Mouse (Mus musculus) kidney, embryonic 14.5 days (tissue): Measurements from ENCODE around the gene Irgq. TPM values are rescaled to one million over a fixed set of nuclear protein-coding genes. Genes with fewer than 3 reads are reported as not detected.
A peak's percentile ranks its signal among the peaks of the same experiment; 100 is the strongest.
"Not testable (repeated sequence)": the region's sequence is repeated elsewhere in the genome, so short reads cannot be mapped to it uniquely, and the experiment has no call there.

Source experiments
- ATAC-seq: fragments of 200-750 bp; cut with Nextera tagmentation; 2 replicates; pipeline ENCODE4 v1.8.0; 2017; ENCODE audit warnings: moderate number of reproducible peaks, mild to moderate bottlenecking, moderate TSS enrichment, moderate library complexity; ENCODE audit not compliant: low FRiP score, low TSS enrichment
- H3K27ac ChIP-seq: fragments of 300-500 bp; sonication (generic); 2 replicates; pipeline ENCODE4 v1.5.1; 2014; ENCODE audit warnings: low read depth, mild to moderate bottlenecking, low read length, moderate library complexity, mixed read lengths
- H3K27me3 ChIP-seq: fragments of 300-500 bp; sonication (generic); 2 replicates; pipeline ENCODE4 v1.6.1; 2014; ENCODE audit warnings: mild to moderate bottlenecking, low read length; ENCODE audit not compliant: control insufficient read depth, insufficient read depth
- H3K36me3 ChIP-seq: fragments of 300-500 bp; sonication (generic); 2 replicates; pipeline ENCODE4 v1.6.1; 2014; ENCODE audit warnings: low read length, mixed read lengths; ENCODE audit not compliant: control insufficient read depth, insufficient read depth
- H3K4me1 ChIP-seq: fragments of 300-500 bp; sonication (generic); 2 replicates; pipeline ENCODE4 v1.6.1; 2014; ENCODE audit warnings: low read length, mixed read lengths; ENCODE audit not compliant: control insufficient read depth, insufficient read depth
- H3K4me2 ChIP-seq: fragments of 300-500 bp; sonication (generic); replicated peaks from 2 replicates; pipeline ENCODE4 v1.6.1; 2014; ENCODE audit warnings: low read depth, mild to moderate bottlenecking, low read length
- H3K4me3 ChIP-seq: fragments of 300-500 bp; sonication (generic); 2 replicates; pipeline ENCODE4 v1.5.1; 2014; ENCODE audit warnings: mild to moderate bottlenecking, low read length
- H3K9ac ChIP-seq: fragments of 300-500 bp; sonication (generic); 2 replicates; pipeline ENCODE4 v1.6.1; 2014; ENCODE audit warnings: low read depth, mild to moderate bottlenecking, low read length, moderate library complexity
- H3K9me3 ChIP-seq: fragments of 300-500 bp; sonication (generic); 2 replicates; pipeline ENCODE4 v1.6.1; 2016; ENCODE audit warnings: low read length; ENCODE audit not compliant: control insufficient read depth
- WGBS: fragments of 180-500 bp; shearing (Covaris S2); extraction: QIAGEN DNeasy Blood & Tissue Kit; methylation state at CpG from one replicate; pipeline ENCODE4 v1.1.7; 2014; 5-methylcytosine and 5-hydroxymethylcytosine counted together
- polyA plus RNA-seq: library from polyadenylated mRNA; unstranded; fragments of >200 nt; fragmentation: Nextera tagmentation; extraction: Ambion mirVana; gene quantifications from 2 replicates; pipeline ENCODE4 v1.2.1, GENCODE M21; 2014

Gene Irgq
- polyA plus RNA-seq, 1 experiment from 2014 or later, result 9.5 TPM

DNA sequence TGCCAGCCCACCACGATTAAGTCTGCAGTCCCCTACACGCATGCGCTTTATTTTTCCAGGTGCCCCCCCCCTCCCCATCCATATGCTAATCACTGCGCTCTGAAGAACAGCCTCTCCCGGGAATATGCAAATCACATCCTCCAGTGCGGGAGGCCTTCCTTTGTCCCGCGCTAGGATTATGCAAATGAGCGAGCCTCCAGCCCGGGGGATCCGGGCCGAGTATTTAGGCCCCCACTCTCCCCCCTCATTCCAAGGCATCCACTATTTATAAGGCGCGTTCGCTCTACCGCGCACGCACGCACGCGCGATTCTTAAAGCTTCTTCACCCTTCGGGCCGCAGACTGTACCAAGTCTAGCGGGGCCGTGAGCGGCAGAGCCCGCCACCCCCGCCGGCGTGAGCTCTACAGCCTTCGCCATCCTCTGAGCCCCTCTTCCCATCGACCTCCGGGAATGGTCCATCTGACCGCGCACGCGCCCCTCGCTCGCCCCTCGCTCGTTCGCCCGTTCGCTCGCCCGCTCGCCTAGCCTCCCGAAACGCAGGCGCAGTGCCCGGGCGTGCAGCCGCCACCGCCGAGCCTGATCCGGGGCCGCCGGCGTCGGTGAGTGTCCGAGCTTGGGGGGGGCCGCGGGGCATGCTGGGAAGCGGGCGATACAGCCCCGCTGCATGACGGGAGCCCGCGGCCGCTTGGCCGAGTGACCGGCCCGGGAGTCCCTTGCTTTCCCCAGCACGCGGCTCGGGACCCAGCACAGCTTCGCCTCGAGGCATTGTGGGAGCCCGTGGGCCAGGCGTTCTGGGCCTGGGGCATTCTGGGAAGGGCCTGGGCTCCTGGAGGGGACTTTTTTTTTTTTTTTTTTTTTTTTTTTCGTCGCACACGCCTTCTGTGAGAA, 23.4 kb upstream of the Irgq start, which contains the start of gene Zfp428:
Gene Zfp428, plus strand, starts transcription at position 169 of the 888 bp plus-strand sequence.
- ATAC-seq, result peak; percentile 91
- H3K27ac ChIP-seq, result peak within 1 kb of the TSS; percentile 99

DNA sequence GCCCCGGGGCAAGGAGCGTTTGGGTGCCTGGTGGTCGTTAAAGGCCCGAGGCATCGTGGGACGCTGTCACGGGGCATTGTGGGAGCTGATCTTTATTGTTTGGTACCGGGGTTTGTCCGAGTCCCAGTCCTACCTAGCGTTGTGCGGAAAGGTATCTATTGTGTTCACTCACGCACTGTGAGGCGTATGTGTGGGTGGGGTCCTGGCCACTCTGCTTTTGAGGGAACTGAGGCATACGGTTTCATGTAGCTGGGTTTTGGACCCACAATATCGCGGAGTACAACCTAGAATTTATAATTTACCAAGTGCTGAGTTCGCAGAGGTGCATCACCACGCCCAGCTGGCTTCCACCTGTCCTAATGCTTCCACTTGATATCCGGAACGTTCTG, 22.8 kb upstream of the Irgq start:
- ATAC-seq, result peak; percentile 22
- no peaks in the 10 kb centered on the region for H3K9me3 ChIP-seq
- under 1% methylated on average over 20 of the region's 20 CpGs for WGBS
- peak overlapping the region; percentile 98 for H3K9ac ChIP-seq
- peaks cover 16% of the 10 kb centered on the region; the same call in 1 of the 2 replicates for H3K36me3 ChIP-seq
- H3K27me3 ChIP-seq, result no peaks in the 10 kb centered on the region
- H3K27ac ChIP-seq, result peak overlapping the region; percentile 99
- peaks cover 24% of the 10 kb centered on the region for H3K4me1 ChIP-seq
- H3K4me3 ChIP-seq, result peak overlapping the region; percentile 79
- H3K4me2 ChIP-seq, result peak overlapping the region; percentile 78

More for the DNA sequence above, 23.4 kb upstream of the Irgq start, which contains the start of gene Zfp428:
- H3K4me1 ChIP-seq, result peaks cover 24% of the 10 kb centered on the region
- H3K36me3 ChIP-seq, result peaks cover 15% of the 10 kb centered on the region; the same call in 1 of the 2 replicates
- peak within 1 kb of the TSS; percentile 79 for H3K4me3 ChIP-seq
- WGBS, result under 1% methylated on average over 70 of the region's 84 CpGs
- no peaks in the 10 kb centered on the region for H3K9me3 ChIP-seq
- H3K27me3 ChIP-seq, result no peaks in the 10 kb centered on the region
- H3K9ac ChIP-seq, result peak within 1 kb of the TSS; percentile 98
- peak within 1 kb of the TSS; percentile 78 for H3K4me2 ChIP-seq

GRCm38 (mm10) chr7:24512355-24512754, 18.1 kb upstream of the Irgq start, which contains the start of gene AC161166.1:
Gene AC161166.1 (minus strand): TSS chr7:24512455.
- Histone ChIP-seq H3K27me3 (no peaks in the 10 kb centered on the region), H3K4me2 (no peak within 1 kb of the TSS), H3K4me3 (no peak within 1 kb of the TSS), H3K4me1 (peaks cover 7% of the 10 kb centered on the region), H3K9ac (no peak within 1 kb of the TSS), H3K9me3 (no peaks in the 10 kb centered on the region), H3K27ac (no peak within 1 kb of the TSS), H3K36me3 (peaks cover 40% of the 10 kb centered on the region)
- 92% methylated on average over 7 of the region's 7 CpGs for WGBS
- no peak for ATAC-seq

DNA sequence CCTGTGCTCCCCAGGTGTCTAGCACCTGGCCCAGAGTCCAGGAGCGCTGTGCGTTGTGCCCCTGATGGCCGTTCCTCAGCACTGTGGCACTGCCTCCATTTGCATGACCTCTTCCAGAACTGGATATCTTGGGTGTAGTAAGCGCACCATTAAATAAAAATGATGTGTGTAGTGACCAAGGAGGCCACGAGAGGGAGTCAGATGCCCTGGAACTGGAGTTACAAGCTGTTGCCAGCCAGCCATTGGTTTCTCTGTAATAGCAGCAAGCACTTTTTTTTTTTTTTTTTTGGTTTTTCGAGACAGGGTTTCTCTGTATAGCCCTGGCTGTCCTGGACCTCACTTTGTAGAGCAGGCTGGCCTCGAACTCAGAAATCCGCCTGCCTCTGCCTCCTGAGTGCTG, 14.2 kb upstream of the Irgq start:
- not testable (repeated sequence) for H3K27me3 ChIP-seq, H3K9ac ChIP-seq, H3K9me3 ChIP-seq, H3K4me1 ChIP-seq, H3K27ac ChIP-seq, ATAC-seq, H3K4me3 ChIP-seq, H3K4me2 ChIP-seq
- WGBS, result 76% methylated on average over 8 of the region's 8 CpGs
- H3K36me3 ChIP-seq, result peaks cover 32% of the 10 kb centered on the region

GRCm38 (mm10) chr7:24517077-24517476, 13.4 kb upstream of the Irgq start:
- no peak overlapping the region for H3K9ac ChIP-seq
- no peak for ATAC-seq
- 59% methylated on average over 5 of the region's 5 CpGs for WGBS
- H3K27me3 ChIP-seq, result no peaks in the 10 kb centered on the region
- H3K36me3 ChIP-seq, result peaks cover 26% of the 10 kb centered on the region
- no peaks in the 10 kb centered on the region for H3K9me3 ChIP-seq
- H3K4me2 ChIP-seq, result no peak overlapping the region
- no peak overlapping the region for H3K27ac ChIP-seq
- no peaks in the 10 kb centered on the region for H3K4me1 ChIP-seq
- H3K4me3 ChIP-seq, result no peak overlapping the region

GRCm38 (mm10) chr7:24517654-24518053, 12.8 kb upstream of the Irgq start:
- no peaks in the 10 kb centered on the region for H3K27me3 ChIP-seq
- no peak overlapping the region for H3K4me3 ChIP-seq
- no peaks in the 10 kb centered on the region for H3K9me3 ChIP-seq

GRCm38 (mm10) chr7:24519130-24519529, 11.4 kb upstream of the Irgq start:
- Histone ChIP-seq H3K4me3 (no peak overlapping the region), H3K36me3 (peaks cover 21% of the 10 kb centered on the region), H3K27ac (no peak overlapping the region), H3K4me1 (no peaks in the 10 kb centered on the region), H3K9ac (no peak overlapping the region), H3K9me3 (no peaks in the 10 kb centered on the region), H3K4me2 (no peak overlapping the region), H3K27me3 (no peaks in the 10 kb centered on the region)
- 57% methylated on average over 3 of the region's 3 CpGs for WGBS
- ATAC-seq, result no peak

More at GRCm38 (mm10) chr7:24517654-24518053, 12.8 kb upstream of the Irgq start:
- H3K4me2 ChIP-seq, result no peak overlapping the region
- no peak overlapping the region for H3K27ac ChIP-seq
- WGBS, result 65% methylated on average over 6 of the region's 6 CpGs
- H3K9ac ChIP-seq, result no peak overlapping the region
- peaks cover 24% of the 10 kb centered on the region for H3K36me3 ChIP-seq
- ATAC-seq, result no peak
- no peaks in the 10 kb centered on the region for H3K4me1 ChIP-seq

DNA sequence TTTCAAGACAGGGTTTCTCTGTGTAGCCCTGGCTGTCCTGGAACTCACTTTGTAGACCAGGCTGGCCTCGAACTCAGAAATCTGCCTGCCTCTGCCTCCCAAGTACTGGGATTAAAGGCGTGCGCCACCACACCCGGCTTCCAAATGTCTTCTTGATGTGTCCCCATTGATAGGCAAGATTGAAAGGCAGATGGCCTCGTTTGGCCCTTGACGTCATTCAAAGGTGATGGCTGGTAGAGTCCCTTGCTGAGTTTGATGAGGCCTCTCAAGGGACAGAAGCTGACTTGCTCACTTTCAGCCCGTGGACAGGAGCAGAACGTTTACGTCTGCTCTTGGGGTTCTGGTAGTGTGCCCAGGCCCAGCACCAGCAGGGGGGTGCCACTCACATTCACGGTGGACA, 10.4 kb upstream of the Irgq start:
- H3K9ac ChIP-seq, H3K27me3 ChIP-seq, H3K4me3 ChIP-seq, H3K9me3 ChIP-seq, ATAC-seq, H3K4me2 ChIP-seq, H3K27ac ChIP-seq, H3K4me1 ChIP-seq: not testable (repeated sequence)
- peaks cover 12% of the 10 kb centered on the region; the same call in 1 of the 2 replicates for H3K36me3 ChIP-seq
- 88% methylated on average over 10 of the region's 10 CpGs for WGBS

- Histone ChIP-seq H3K4me3 (no peak overlapping the region), H3K27ac (no peak overlapping the region), H3K9ac (no peak overlapping the region), H3K4me2 (no peak overlapping the region), H3K36me3 (no peaks in the 10 kb centered on the region), H3K9me3 (no peaks in the 10 kb centered on the region), H3K4me1 (no peaks in the 10 kb centered on the region), H3K27me3 (no peaks in the 10 kb centered on the region)
- WGBS, result 55% methylated on average over 5 of the region's 5 CpGs
- no peak for ATAC-seq
Measured at GRCm38 (mm10) chr7:24522805-24523204, 7.7 kb upstream of the Irgq start.
